Mouse (Mus musculus): ENCODE data around the gene Nav2. TPM values are rescaled to one million over a fixed set of nuclear protein-coding genes. Genes with fewer than 3 reads are reported as not detected.

Gene Nav2
- total and polyA plus RNA-seq, 3 experiments, result under 0.01 TPM; not detected in 2

DNA sequence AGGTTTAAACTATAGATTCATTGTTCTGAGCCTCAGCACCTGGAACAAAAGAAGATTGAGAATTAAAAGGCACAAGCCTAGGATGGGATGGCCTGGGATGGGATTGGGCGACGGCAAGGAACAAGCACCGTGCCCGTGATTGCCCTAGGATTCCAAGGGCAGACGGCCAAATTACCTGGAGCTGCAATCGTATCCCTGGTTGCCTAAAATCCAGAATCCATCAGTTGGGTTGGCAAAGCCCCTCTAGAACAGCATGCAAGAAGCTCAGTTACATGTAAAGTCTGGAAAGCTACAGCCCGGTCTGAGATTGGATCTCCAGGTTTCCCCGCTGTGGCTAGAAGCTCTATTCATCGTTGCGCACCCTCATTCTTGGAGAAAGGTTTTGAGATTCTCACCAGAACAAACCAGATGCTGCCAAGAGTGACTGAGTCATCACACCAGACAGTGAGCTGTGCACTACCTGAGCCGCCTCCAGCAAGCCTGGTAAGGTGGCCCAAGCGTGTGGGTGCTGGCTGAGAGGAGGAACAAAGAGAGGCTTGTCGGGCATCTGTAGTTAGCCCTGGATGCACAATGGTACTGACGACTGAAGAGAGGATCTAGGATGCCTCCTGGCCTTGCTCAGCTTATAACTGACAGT, 531.9 kb downstream of the Nav2 start:
- TF ChIP-seq PAX5 (IDR thresholded peaks at IDR 0.05; ENCODE audit: low read length) (no peak), ZC3H11A (IDR thresholded peaks at IDR 0.05; ENCODE audit: low read depth, low read length) (no peak), BHLHE40 (IDR thresholded peaks at IDR 0.05; ENCODE audit: low read depth, low read length) (no peak), USF2 (conservative IDR thresholded peaks at IDR 0.05; ENCODE audit: low read depth, low read length) (no peak), ETS1 (conservative IDR thresholded peaks at IDR 0.05; ENCODE audit: low read depth, low read length) (no peak), MAFK (IDR thresholded peaks at IDR 0.05; ENCODE audit: insufficient replicate concordance, low read length) (no peak), MAX (IDR thresholded peaks at IDR 0.05; ENCODE audit: low read length) (no peak), MXI1 (IDR thresholded peaks at IDR 0.05; ENCODE audit: low read depth, low read length) (no peak), MYC (IDR thresholded peaks at IDR 0.05; ENCODE audit: low read depth, low read length) (no peak), ELF1 (IDR thresholded peaks at IDR 0.05; ENCODE audit: low read depth, low read length) (no peak), CHD2 (IDR thresholded peaks at IDR 0.05; ENCODE audit: low read length) (no peak), IRF4 (IDR thresholded peaks at IDR 0.05; ENCODE audit: low read depth, low read length) (no peak), CHD1 (IDR thresholded peaks at IDR 0.05; ENCODE audit: low read depth, low read length) (no peak), SMC3 (IDR thresholded peaks at IDR 0.05; ENCODE audit: low read depth, low read length) (no peak), TCF12 (IDR thresholded peaks at IDR 0.05; ENCODE audit: low read depth, low read length) (no peak), USF1 (IDR thresholded peaks at IDR 0.05; ENCODE audit: low read depth, low read length) (no peak), TBP (conservative IDR thresholded peaks at IDR 0.05; ENCODE audit: low read depth, low read length) (no peak)
- no peaks in the 10 kb centered on the region for H3K79me2 ChIP-seq (replicated peaks; ENCODE audit: control insufficient read depth, extremely low read depth, insufficient read depth, poor library complexity, severe bottlenecking)
- no peak overlapping the region for H3K27ac ChIP-seq (ENCODE audit: insufficient read depth, low read depth)
- no peak overlapping the region for H3K4me3 ChIP-seq (replicated peaks in 1 of 3; ENCODE audit: low read depth in 2 of 3, low read length in 2 of 3, poor library complexity in 1 of 3)
- H3K27me3 ChIP-seq (replicated peaks), result peaks cover 44% of the 10 kb centered on the region
- in situ Hi-C loops (cut with MboI; ENCODE audit: low pct_ligation_motif_present, low pct_unique_long_range_greater_than_20kb, low sequenced_read_pairs), result no loop called here
- no peak for DNase-seq (ENCODE audit: extremely low read depth)
- no peak overlapping the region for H3K4me2 ChIP-seq (ENCODE audit: insufficient read depth, low read depth, poor library complexity, severe bottlenecking)
- H3K9ac ChIP-seq (ENCODE audit: insufficient read depth, low read depth), result no peak overlapping the region
- no peaks in the 10 kb centered on the region for H3K9me3 ChIP-seq (replicated peaks; ENCODE audit: low read length)
- H3K36me3 ChIP-seq (replicated peaks in 1 of 2; ENCODE audit: control insufficient read depth in 1 of 2, insufficient read depth in 1 of 2, low read length in 1 of 2), result no peaks in the 10 kb centered on the region
- no peaks in the 10 kb centered on the region for H3K4me1 ChIP-seq (ENCODE audit: control insufficient read depth in 1 of 2, insufficient read depth in 2 of 2)
- dilution Hi-C loops (cut with MboI; ENCODE audit: extremely low pct_ligation_motif_present, extremely low pct_unique_long_range_greater_than_20kb, low sequenced_read_pairs), result no loop called here

GRCm38 (mm10) chr7:49442174-49442573, 533.7 kb downstream of the Nav2 start:
- dilution Hi-C loops (cut with MboI; ENCODE audit: extremely low pct_ligation_motif_present, extremely low pct_unique_long_range_greater_than_20kb, low sequenced_read_pairs) (no loop called here), in situ Hi-C loops (cut with MboI; ENCODE audit: low pct_ligation_motif_present, low pct_unique_long_range_greater_than_20kb, low sequenced_read_pairs) (no loop called here)
- peaks cover 39% of the 10 kb centered on the region for H3K27me3 ChIP-seq (replicated peaks)
- H3K36me3 ChIP-seq (replicated peaks in 1 of 2; ENCODE audit: control insufficient read depth in 1 of 2, insufficient read depth in 1 of 2, low read length in 1 of 2), result no peaks in the 10 kb centered on the region
- no peak overlapping the region for H3K4me2 ChIP-seq (ENCODE audit: insufficient read depth, low read depth, poor library complexity, severe bottlenecking)
- H3K9me3 ChIP-seq (replicated peaks; ENCODE audit: low read length), result no peaks in the 10 kb centered on the region
- H3K4me1 ChIP-seq (ENCODE audit: control insufficient read depth in 1 of 2, insufficient read depth in 2 of 2), result no peaks in the 10 kb centered on the region
- no peak overlapping the region for H3K4me3 ChIP-seq (replicated peaks in 1 of 3; ENCODE audit: low read depth in 2 of 3, low read length in 2 of 3, poor library complexity in 1 of 3)
- no peaks in the 10 kb centered on the region for H3K79me2 ChIP-seq (replicated peaks; ENCODE audit: control insufficient read depth, extremely low read depth, insufficient read depth, poor library complexity, severe bottlenecking)
- no peak overlapping the region for H3K27ac ChIP-seq (ENCODE audit: insufficient read depth, low read depth)
- no peak for DNase-seq (ENCODE audit: extremely low read depth)
- no peak overlapping the region for H3K9ac ChIP-seq (ENCODE audit: insufficient read depth, low read depth)
- TF ChIP-seq ELF1 (IDR thresholded peaks at IDR 0.05; ENCODE audit: low read depth, low read length) (no peak), PAX5 (IDR thresholded peaks at IDR 0.05; ENCODE audit: low read length) (no peak), ZNF384 (IDR thresholded peaks at IDR 0.05; ENCODE audit: low read depth, low read length) (no peak), POLR2AphosphoS2 (IDR thresholded peaks at IDR 0.05; ENCODE audit: low read depth, low read length) (no peak), HCFC1 (IDR thresholded peaks at IDR 0.05; ENCODE audit: low read depth, low read length) (no peak), ZKSCAN1 (IDR thresholded peaks at IDR 0.05; ENCODE audit: borderline replicate concordance, low read depth, low read length) (no peak), SIN3A (IDR thresholded peaks at IDR 0.05; ENCODE audit: low read length) (no peak), MAX (IDR thresholded peaks at IDR 0.05; ENCODE audit: low read length) (no peak), POLR2A (IDR thresholded peaks at IDR 0.05; ENCODE audit: low read depth, low read length) (no peak), USF1 (IDR thresholded peaks at IDR 0.05; ENCODE audit: low read depth, low read length) (no peak), JUN (IDR thresholded peaks at IDR 0.05; ENCODE audit: insufficient read depth, low read depth, low read length) (no peak)
